Mouse (Mus musculus): ENCODE measurements around the gene St14. TPM values are rescaled to one million over a fixed set of nuclear protein-coding genes. Genes with fewer than 3 reads are reported as not detected.

The St14 gene
- polyA plus RNA-seq, 1 experiment from 2014 or later, result 36.6 TPM

DNA sequence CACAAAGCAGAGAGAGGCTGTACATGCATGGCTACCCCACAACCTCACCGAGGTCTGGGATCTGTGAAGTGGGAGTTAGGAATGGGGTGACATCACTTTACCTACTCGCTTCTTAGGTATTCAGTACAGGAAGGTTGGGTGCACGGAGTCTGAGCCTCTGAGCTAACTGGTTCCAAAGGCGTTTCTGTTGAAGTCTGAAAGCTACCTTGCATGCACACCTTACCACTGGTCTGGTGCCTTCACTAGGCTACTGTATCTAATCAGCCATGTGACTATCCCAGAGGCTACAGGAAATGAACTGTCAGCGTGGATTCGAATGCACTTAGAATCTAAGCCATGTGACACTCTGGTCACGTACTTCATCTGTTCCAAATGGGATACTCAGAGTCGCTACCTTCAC lies 24.9 kb upstream of the St14 start:
- no peak for DNase-seq (ENCODE audit: low spot score)
- H3K36me3 ChIP-seq (ENCODE audit: insufficient read depth, low read length), result peaks cover 44% of the 10 kb centered on the region
- 78% methylated on average over 8 of the region's 8 CpGs for WGBS
- no peaks in the 10 kb centered on the region for H3K4me1 ChIP-seq (ENCODE audit: insufficient read depth, low read depth, low read length)
- H3K4me2 ChIP-seq (replicated peaks; ENCODE audit: low read depth, low read length), result no peak overlapping the region
- no peaks in the 10 kb centered on the region for H3K9me3 ChIP-seq (ENCODE audit: low read length)
- H3K4me3 ChIP-seq (ENCODE audit: low read depth, low read length), result no peak overlapping the region
- H3K27me3 ChIP-seq (replicated peaks; ENCODE audit: insufficient read depth, low read length), result no peaks in the 10 kb centered on the region
- H3K27ac ChIP-seq (ENCODE audit: low read length), result no peak overlapping the region
- H3K9ac ChIP-seq (replicated peaks; ENCODE audit: low read depth), result no peak overlapping the region
- TF ChIP-seq EP300 (IDR thresholded peaks at IDR 0.05) (no peak), CTCF (IDR thresholded peaks at IDR 0.05) (no peak)
- no peak for ATAC-seq

DNA sequence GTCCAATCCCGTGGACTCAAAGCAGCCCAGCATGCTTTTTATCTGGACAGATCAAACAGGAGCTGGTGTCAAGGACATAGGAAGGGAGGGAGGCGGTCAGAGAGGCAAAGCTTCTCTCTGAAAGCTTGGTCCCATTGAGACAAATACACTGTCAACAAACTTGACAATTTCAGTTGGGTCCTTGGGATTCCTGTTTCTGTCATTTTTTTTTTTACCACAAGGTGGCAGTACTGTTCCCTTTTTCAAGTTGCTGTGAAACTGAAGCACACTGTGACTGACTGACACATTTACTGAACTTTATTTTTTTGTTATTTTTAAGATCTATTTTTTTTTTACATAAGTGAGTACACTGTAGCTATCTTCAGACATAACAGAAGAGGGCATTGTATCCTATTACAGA lies 19.4 kb upstream of the St14 start:
- no peak for TF ChIP-seq EP300 (IDR thresholded peaks at IDR 0.05)
- TF ChIP-seq CTCF (IDR thresholded peaks at IDR 0.05), result peak; percentile 78
- H3K4me2 ChIP-seq (replicated peaks; ENCODE audit: low read depth, low read length), result no peak overlapping the region
- no peaks in the 10 kb centered on the region for H3K4me1 ChIP-seq (ENCODE audit: insufficient read depth, low read depth, low read length)
- no peak overlapping the region for H3K4me3 ChIP-seq (ENCODE audit: low read depth, low read length)
- ATAC-seq, result peak; percentile 17; the same call in 1 of the 2 replicates
- 65% methylated on average over 2 of the region's 2 CpGs for WGBS
- H3K9me3 ChIP-seq (ENCODE audit: low read length), result no peaks in the 10 kb centered on the region
- H3K36me3 ChIP-seq (ENCODE audit: insufficient read depth, low read length), result peaks cover 29% of the 10 kb centered on the region
- no peak overlapping the region for H3K9ac ChIP-seq (replicated peaks; ENCODE audit: low read depth)
- no peaks in the 10 kb centered on the region for H3K27me3 ChIP-seq (replicated peaks; ENCODE audit: insufficient read depth, low read length)
- H3K27ac ChIP-seq (ENCODE audit: low read length), result no peak overlapping the region
- peak; percentile 67 for DNase-seq (ENCODE audit: low spot score)

DNA sequence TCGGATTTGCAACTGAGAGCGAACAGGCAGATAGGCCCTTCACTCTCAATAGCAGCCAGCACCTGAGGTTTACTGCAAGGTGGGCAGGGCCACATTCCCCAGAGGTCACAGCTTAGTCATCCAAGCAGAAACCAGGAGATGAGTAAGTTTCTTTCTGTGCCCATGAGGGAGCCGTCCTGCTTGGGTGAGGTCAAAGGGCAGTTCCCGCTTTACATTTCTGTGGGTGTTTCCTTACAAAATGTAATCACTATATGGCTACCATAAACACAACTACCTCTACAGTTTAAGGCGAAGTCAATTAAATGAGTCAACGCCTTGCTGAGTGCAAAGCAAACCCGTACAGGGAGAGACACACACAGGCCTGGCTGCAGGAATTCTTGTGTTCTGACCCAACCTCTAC lies 16.5 kb upstream of the St14 start:
- no peak overlapping the region for H3K4me3 ChIP-seq (ENCODE audit: low read depth, low read length)
- H3K9ac ChIP-seq (replicated peaks; ENCODE audit: low read depth), result no peak overlapping the region
- no peaks in the 10 kb centered on the region for H3K27me3 ChIP-seq (replicated peaks; ENCODE audit: insufficient read depth, low read length)
- no peak overlapping the region for H3K4me2 ChIP-seq (replicated peaks; ENCODE audit: low read depth, low read length)
- DNase-seq (ENCODE audit: low spot score), result peak; percentile 17
- 67% methylated on average over 7 of the region's 7 CpGs for WGBS
- peak; percentile 47 for ATAC-seq
- no peak overlapping the region for H3K27ac ChIP-seq (ENCODE audit: low read length)
- no peaks in the 10 kb centered on the region for H3K4me1 ChIP-seq (ENCODE audit: insufficient read depth, low read depth, low read length)
- TF ChIP-seq EP300 (IDR thresholded peaks at IDR 0.05), result no peak
- TF ChIP-seq CTCF (IDR thresholded peaks at IDR 0.05), result no peak
- H3K36me3 ChIP-seq (ENCODE audit: insufficient read depth, low read length), result peaks cover 23% of the 10 kb centered on the region
- H3K9me3 ChIP-seq (ENCODE audit: low read length), result no peaks in the 10 kb centered on the region

DNA sequence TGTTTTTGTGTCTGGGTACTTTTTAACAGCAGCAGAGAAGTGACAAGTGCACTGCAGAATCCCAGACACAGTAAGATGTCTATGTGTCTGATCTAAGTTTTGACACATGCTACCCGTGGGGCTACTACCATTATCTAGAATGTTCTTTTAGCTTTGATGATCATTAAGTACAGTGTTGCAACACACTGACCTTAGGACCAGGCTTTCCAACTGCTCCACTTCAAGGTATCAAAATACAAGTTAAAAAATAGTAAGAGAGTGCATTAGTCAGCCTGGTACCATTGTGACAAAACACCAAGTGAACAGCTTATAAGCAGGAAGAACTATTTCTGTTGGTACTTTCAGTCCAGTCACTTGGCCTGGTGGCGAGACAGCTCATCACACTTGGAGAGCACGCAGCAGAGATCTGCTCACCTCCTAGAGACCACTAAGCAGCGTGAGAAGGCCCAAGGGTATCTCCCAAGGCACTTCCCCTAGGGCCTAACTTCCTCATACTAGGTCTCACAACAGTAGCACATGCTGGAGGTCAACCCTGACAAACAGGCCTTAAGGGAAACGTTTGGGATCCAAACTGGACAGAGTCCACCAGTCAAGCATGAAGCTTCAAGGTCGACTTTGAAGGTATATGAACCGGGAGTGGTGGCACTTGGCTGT lies 13.7 kb upstream of the St14 start:
- TF ChIP-seq EP300 (IDR thresholded peaks at IDR 0.05), result no peak
- no peak for TF ChIP-seq CTCF (IDR thresholded peaks at IDR 0.05)
- Histone ChIP-seq H3K4me3 (ENCODE audit: low read depth, low read length) (no peak overlapping the region), H3K27ac (ENCODE audit: low read length) (no peak overlapping the region), H3K9me3 (ENCODE audit: low read length) (no peaks in the 10 kb centered on the region), H3K9ac (replicated peaks; ENCODE audit: low read depth) (no peak overlapping the region), H3K4me1 (ENCODE audit: insufficient read depth, low read depth, low read length) (no peaks in the 10 kb centered on the region), H3K4me2 (replicated peaks; ENCODE audit: low read depth, low read length) (no peak overlapping the region), H3K36me3 (ENCODE audit: insufficient read depth, low read length) (peaks cover 12% of the 10 kb centered on the region; the same call in 1 of the 2 replicates), H3K27me3 (replicated peaks; ENCODE audit: insufficient read depth, low read length) (no peaks in the 10 kb centered on the region)
- WGBS, result 61% methylated on average over 7 of the region's 7 CpGs
- DNase-seq (ENCODE audit: low spot score) (peak; percentile 17), ATAC-seq (0 out of 2 replicates have a peak, but pooled peaks have one; percentile 18)

DNA sequence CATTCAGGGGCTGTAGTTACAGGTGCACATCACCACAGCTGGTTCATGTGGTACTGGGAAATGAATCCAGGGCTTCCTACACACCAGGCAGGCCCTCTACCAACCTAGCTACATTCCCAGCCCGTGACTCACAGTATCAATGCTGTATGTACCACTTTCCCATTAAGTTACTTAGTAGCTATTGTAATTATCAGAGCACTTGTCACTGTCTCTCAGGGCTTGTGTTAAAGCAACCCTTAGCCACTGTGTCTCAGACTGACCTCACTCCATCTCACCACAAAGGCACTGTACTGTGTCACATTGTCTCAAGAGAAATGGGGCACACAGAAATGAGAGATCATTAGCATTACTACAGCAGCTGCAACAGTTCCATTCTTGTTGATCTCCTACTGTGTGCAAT lies 11.3 kb upstream of the St14 start:
- Histone ChIP-seq H3K4me3 (ENCODE audit: low read depth, low read length) (no peak overlapping the region), H3K27me3 (replicated peaks; ENCODE audit: insufficient read depth, low read length) (no peaks in the 10 kb centered on the region), H3K4me2 (replicated peaks; ENCODE audit: low read depth, low read length) (no peak overlapping the region), H3K9ac (replicated peaks; ENCODE audit: low read depth) (no peak overlapping the region), H3K4me1 (ENCODE audit: insufficient read depth, low read depth, low read length) (no peaks in the 10 kb centered on the region), H3K9me3 (ENCODE audit: low read length) (no peaks in the 10 kb centered on the region), H3K36me3 (ENCODE audit: insufficient read depth, low read length) (no peaks in the 10 kb centered on the region; the same call in 1 of the 2 replicates), H3K27ac (ENCODE audit: low read length) (no peak overlapping the region)
- ATAC-seq (no peak), DNase-seq (ENCODE audit: low spot score) (no peak)
- TF ChIP-seq CTCF (IDR thresholded peaks at IDR 0.05), result no peak
- no peak for TF ChIP-seq EP300 (IDR thresholded peaks at IDR 0.05)
- 79% methylated on average over 1 of the region's 1 CpGs for WGBS

DNA sequence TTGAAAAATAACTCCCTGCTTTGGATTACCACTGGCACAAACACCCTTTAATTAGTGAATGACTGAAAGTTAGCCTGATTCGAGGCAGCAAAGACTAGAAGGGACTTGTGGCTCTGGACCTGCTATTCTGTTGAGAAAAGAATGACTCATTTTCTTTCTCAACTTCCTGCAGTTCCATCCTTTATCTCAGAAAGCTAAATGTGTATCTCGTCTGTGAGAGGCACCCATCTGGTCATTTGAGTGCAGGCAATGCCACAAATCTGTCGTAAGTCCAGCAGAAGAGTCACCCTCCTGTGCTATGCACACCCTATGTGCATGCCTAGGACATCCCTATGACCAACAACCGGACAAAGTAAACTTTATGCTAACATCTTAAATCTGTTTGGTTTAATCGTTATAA lies 1.5 kb upstream of the St14 start:
- H3K4me1 ChIP-seq (ENCODE audit: insufficient read depth, low read depth, low read length), result 0 out of 2 replicates have a peak, but pooled peaks cover 3% of the 10 kb centered on the region
- peaks cover 9% of the 10 kb centered on the region; the same call in 1 of the 2 replicates for H3K27me3 ChIP-seq (replicated peaks; ENCODE audit: insufficient read depth, low read length)
- H3K4me3 ChIP-seq (ENCODE audit: low read depth, low read length), result no peak overlapping the region
- no peaks in the 10 kb centered on the region for H3K9me3 ChIP-seq (ENCODE audit: low read length)
- H3K4me2 ChIP-seq (replicated peaks; ENCODE audit: low read depth, low read length), result no peak overlapping the region
- WGBS, result 75% methylated on average over 5 of the region's 5 CpGs
- DNase-seq (ENCODE audit: low spot score) (no peak), ATAC-seq (no peak)
- no peak for TF ChIP-seq CTCF (IDR thresholded peaks at IDR 0.05)
- TF ChIP-seq EP300 (IDR thresholded peaks at IDR 0.05), result no peak
- H3K9ac ChIP-seq (replicated peaks; ENCODE audit: low read depth), result no peak overlapping the region
- no peak overlapping the region for H3K27ac ChIP-seq (ENCODE audit: low read length)
- no peaks in the 10 kb centered on the region for H3K36me3 ChIP-seq (ENCODE audit: insufficient read depth, low read length)
